Mouse (Mus musculus) embryonic facial prominence, embryonic 12.5 days (tissue): ENCODE measurements around the gene Ppp1r9b. TPM values are rescaled to one million over a fixed set of nuclear protein-coding genes. Genes with fewer than 3 reads are reported as not detected.

Source experiments
- ATAC-seq: fragments of 200-750 bp; cut with Nextera tagmentation; 2 replicates; pipeline ENCODE4 v1.8.0; 2017; ENCODE audit not compliant: insufficient number of reproducible peaks, insufficient read depth, low FRiP score, low TSS enrichment
- H3K27ac ChIP-seq: fragments of 300-500 bp; sonication (generic); 2 replicates; pipeline ENCODE4 v1.5.1; 2016; ENCODE audit warnings: mild to moderate bottlenecking
- H3K27me3 ChIP-seq: fragments of 300-500 bp; sonication (generic); 2 replicates; pipeline ENCODE4 v1.6.1; 2016; ENCODE audit warnings: mild to moderate bottlenecking, moderate library complexity
- H3K36me3 ChIP-seq: fragments of 300-500 bp; sonication (generic); 2 replicates; pipeline ENCODE4 v1.6.1; 2016; ENCODE audit warnings: mild to moderate bottlenecking
- H3K4me1 ChIP-seq: fragments of 300-500 bp; sonication (generic); 2 replicates; pipeline ENCODE4 v1.6.1; 2016
- H3K4me2 ChIP-seq: fragments of 300-500 bp; sonication (generic); replicated peaks from 2 replicates; pipeline ENCODE4 v1.6.1; 2016; ENCODE audit warnings: mild to moderate bottlenecking, moderate library complexity
- H3K4me3 ChIP-seq: fragments of 300-500 bp; sonication (generic); 2 replicates; pipeline ENCODE4 v1.5.1; 2016; ENCODE audit warnings: mild to moderate bottlenecking
- H3K9ac ChIP-seq: fragments of 300-500 bp; sonication (generic); 2 replicates; pipeline ENCODE4 v1.6.1; 2016; ENCODE audit warnings: mild to moderate bottlenecking, moderate library complexity
- H3K9me3 ChIP-seq: fragments of 300-500 bp; sonication (generic); 2 replicates; pipeline ENCODE4 v1.6.1; 2016; ENCODE audit warnings: mild to moderate bottlenecking, moderate library complexity
- WGBS: fragments of 180-500 bp; shearing (Covaris S2); methylation state at CpG from one replicate; pipeline ENCODE4 v1.1.7; 2016; 5-methylcytosine and 5-hydroxymethylcytosine counted together
- polyA plus RNA-seq: library from polyadenylated mRNA; unstranded; fragments of >200 nt; fragmentation: Nextera tagmentation; extraction: Ambion mirVana; gene quantifications from 2 replicates; pipeline ENCODE4 v1.2.1, GENCODE M21; 2016

Ppp1r9b gene
- polyA plus RNA-seq, 1 experiment from 2014 or later: 14.4 TPM

- peak overlapping the region; percentile 82 for H3K4me3 ChIP-seq
- under 1% methylated on average over 98 of the region's 99 CpGs for WGBS
- peak overlapping the region; percentile 92 for H3K27ac ChIP-seq
- H3K36me3 ChIP-seq: peaks cover 7% of the 10 kb centered on the region
- peaks cover 70% of the 10 kb centered on the region for H3K4me1 ChIP-seq
- no peak for ATAC-seq
- H3K9me3 ChIP-seq: no peaks in the 10 kb centered on the region
- no peaks in the 10 kb centered on the region for H3K27me3 ChIP-seq
- H3K4me2 ChIP-seq: peak overlapping the region; percentile 98
- peak overlapping the region; percentile 93 for H3K9ac ChIP-seq
Observed at GRCm38 (mm10) chr11:94991641-94992479, 1.0 kb downstream of the Ppp1r9b start.

- H3K4me1 ChIP-seq: peaks cover 69% of the 10 kb centered on the region
- no peaks in the 10 kb centered on the region for H3K9me3 ChIP-seq
- no peaks in the 10 kb centered on the region for H3K27me3 ChIP-seq
- peak overlapping the region; percentile 92; the same call in 1 of the 2 replicates for H3K27ac ChIP-seq
- H3K36me3 ChIP-seq: peaks cover 13% of the 10 kb centered on the region
- no peak for ATAC-seq
- peak overlapping the region; percentile 98 for H3K4me2 ChIP-seq
- H3K9ac ChIP-seq: peak overlapping the region; percentile 93
- H3K4me3 ChIP-seq: peak overlapping the region; percentile 82
- WGBS: 1% methylated on average over 20 of the region's 20 CpGs
Observed at GRCm38 (mm10) chr11:94992480-94992753, 1.6 kb downstream of the Ppp1r9b start.

GRCm38 (mm10) chr11:94992754-94993606, 2.1 kb downstream of the Ppp1r9b start:
- ATAC-seq: no peak
- peak overlapping the region; percentile 92; the same call in 1 of the 2 replicates for H3K27ac ChIP-seq

GRCm38 (mm10) chr11:94994208-94994814, 3.5 kb downstream of the Ppp1r9b start:
- WGBS: 50% methylated on average over 10 of the region's 10 CpGs
- H3K36me3 ChIP-seq: peaks cover 32% of the 10 kb centered on the region
- H3K27ac ChIP-seq: no peak overlapping the region
- H3K4me2 ChIP-seq: peak overlapping the region; percentile 98
- no peaks in the 10 kb centered on the region for H3K27me3 ChIP-seq
- peak overlapping the region; percentile 82 for H3K4me3 ChIP-seq
- H3K9me3 ChIP-seq: no peaks in the 10 kb centered on the region
- ATAC-seq: no peak
- H3K9ac ChIP-seq: peak overlapping the region; percentile 93
- peaks cover 50% of the 10 kb centered on the region for H3K4me1 ChIP-seq

More at GRCm38 (mm10) chr11:94992754-94993606, 2.1 kb downstream of the Ppp1r9b start:
- no peaks in the 10 kb centered on the region for H3K27me3 ChIP-seq
- peak overlapping the region; percentile 93 for H3K9ac ChIP-seq
- H3K36me3 ChIP-seq: peaks cover 18% of the 10 kb centered on the region
- H3K9me3 ChIP-seq: no peaks in the 10 kb centered on the region
- H3K4me3 ChIP-seq: peak overlapping the region; percentile 82
- H3K4me1 ChIP-seq: peaks cover 64% of the 10 kb centered on the region
- WGBS: 1% methylated on average over 22 of the region's 22 CpGs
- peak overlapping the region; percentile 98 for H3K4me2 ChIP-seq

GRCm38 (mm10) chr11:94994947-94995772, 4.3 kb downstream of the Ppp1r9b start:
- ATAC-seq: no peak
- 82% methylated on average over 11 of the region's 11 CpGs for WGBS
- Histone ChIP-seq H3K27me3 (no peaks in the 10 kb centered on the region), H3K4me1 (peaks cover 53% of the 10 kb centered on the region), H3K9ac (peak overlapping the region; percentile 20; the same call in 1 of the 2 replicates), H3K4me3 (peak overlapping the region; percentile 82), H3K27ac (no peak overlapping the region), H3K9me3 (no peaks in the 10 kb centered on the region), H3K36me3 (peaks cover 40% of the 10 kb centered on the region), H3K4me2 (peak overlapping the region; percentile 98)

- ATAC-seq: no peak
- H3K4me3 ChIP-seq: no peak overlapping the region
- H3K4me1 ChIP-seq: peaks cover 57% of the 10 kb centered on the region
- H3K27ac ChIP-seq: no peak overlapping the region
- peak overlapping the region; percentile 31; the same call in 1 of the 2 replicates for H3K9ac ChIP-seq
- H3K4me2 ChIP-seq: peak overlapping the region; percentile 98
- no peaks in the 10 kb centered on the region for H3K9me3 ChIP-seq
- WGBS: 88% methylated on average over 8 of the region's 8 CpGs
- peaks cover 49% of the 10 kb centered on the region for H3K36me3 ChIP-seq
- no peaks in the 10 kb centered on the region for H3K27me3 ChIP-seq
Observed at GRCm38 (mm10) chr11:94996101-94996500, 5.3 kb downstream of the Ppp1r9b start.

GRCm38 (mm10) chr11:94996984-94997383, 6.1 kb downstream of the Ppp1r9b start:
- peaks cover 57% of the 10 kb centered on the region for H3K36me3 ChIP-seq
- ATAC-seq: no peak
- no peak overlapping the region for H3K27ac ChIP-seq
- no peak overlapping the region for H3K4me3 ChIP-seq
- H3K9me3 ChIP-seq: no peaks in the 10 kb centered on the region
- H3K9ac ChIP-seq: no peak overlapping the region
- WGBS: 94% methylated on average over 6 of the region's 6 CpGs
- no peak overlapping the region for H3K4me2 ChIP-seq
- no peaks in the 10 kb centered on the region for H3K27me3 ChIP-seq
- H3K4me1 ChIP-seq: peaks cover 57% of the 10 kb centered on the region

- H3K36me3 ChIP-seq: peaks cover 63% of the 10 kb centered on the region
- H3K4me3 ChIP-seq: no peak overlapping the region
- H3K27me3 ChIP-seq: no peaks in the 10 kb centered on the region
- no peak overlapping the region for H3K4me2 ChIP-seq
- H3K27ac ChIP-seq: no peak overlapping the region
- WGBS: 75% methylated on average over 5 of the region's 5 CpGs
- H3K9me3 ChIP-seq: no peaks in the 10 kb centered on the region
- H3K4me1 ChIP-seq: peaks cover 52% of the 10 kb centered on the region
- H3K9ac ChIP-seq: no peak overlapping the region
- no peak for ATAC-seq
Observed at GRCm38 (mm10) chr11:94997596-94997995, 6.8 kb downstream of the Ppp1r9b start.

- Histone ChIP-seq H3K27me3 (no peaks in the 10 kb centered on the region), H3K4me3 (no peak overlapping the region), H3K9ac (no peak overlapping the region), H3K36me3 (peaks cover 67% of the 10 kb centered on the region), H3K9me3 (no peaks in the 10 kb centered on the region), H3K4me1 (peaks cover 47% of the 10 kb centered on the region), H3K27ac (no peak overlapping the region), H3K4me2 (no peak overlapping the region)
- ATAC-seq: no peak
- 89% methylated on average over 16 of the region's 16 CpGs for WGBS
Observed at GRCm38 (mm10) chr11:94998041-94998531, 7.3 kb downstream of the Ppp1r9b start.

- no peak overlapping the region for H3K4me3 ChIP-seq
- no peak overlapping the region for H3K9ac ChIP-seq
- no peak for ATAC-seq
- WGBS: 76% methylated on average over 8 of the region's 8 CpGs
- H3K4me2 ChIP-seq: 0 out of 2 replicates have a peak overlapping the region, but pooled peaks have one; percentile 18
- H3K4me1 ChIP-seq: peaks cover 27% of the 10 kb centered on the region
- peak overlapping the region; percentile 37 for H3K27ac ChIP-seq
- no peaks in the 10 kb centered on the region for H3K27me3 ChIP-seq
- peaks cover 84% of the 10 kb centered on the region for H3K36me3 ChIP-seq
- H3K9me3 ChIP-seq: no peaks in the 10 kb centered on the region
Observed at GRCm38 (mm10) chr11:95000128-95000527, 9.3 kb downstream of the Ppp1r9b start.
